Mouse (Mus musculus) stomach, embryonic 15.5 days (tissue): ENCODE data around the gene Gm9833. TPM values are rescaled to one million over a fixed set of nuclear protein-coding genes. Genes with fewer than 3 reads are reported as not detected.

Source experiments
- ATAC-seq: fragments of 200-750 bp; cut with Nextera tagmentation; 2 replicates; pipeline ENCODE4 v1.8.0; 2017; ENCODE audit warnings: low read depth, moderate number of reproducible peaks, moderate TSS enrichment; ENCODE audit not compliant: insufficient read depth, low FRiP score
- H3K27ac ChIP-seq: fragments of 300-500 bp; sonication (generic); 2 replicates; pipeline ENCODE4 v1.5.1; 2015; ENCODE audit warnings: mild to moderate bottlenecking, inconsistent platforms
- H3K27me3 ChIP-seq: fragments of 300-500 bp; sonication (generic); replicated peaks from 2 replicates; pipeline ENCODE4 v1.6.1; 2015; ENCODE audit warnings: inconsistent platforms
- H3K36me3 ChIP-seq: fragments of 300-500 bp; sonication (generic); 2 replicates; pipeline ENCODE4 v1.6.1; 2015; ENCODE audit warnings: inconsistent platforms
- H3K4me1 ChIP-seq: fragments of 300-500 bp; sonication (generic); 2 replicates; pipeline ENCODE4 v1.6.1; 2015; ENCODE audit warnings: inconsistent platforms
- H3K4me2 ChIP-seq: fragments of 300-500 bp; sonication (generic); 2 replicates; pipeline ENCODE4 v1.6.1; 2015; ENCODE audit warnings: mild to moderate bottlenecking, inconsistent platforms
- H3K4me3 ChIP-seq: fragments of 300-500 bp; sonication (generic); replicated peaks from 2 replicates; pipeline ENCODE4 v1.5.1; 2015; ENCODE audit warnings: inconsistent platforms
- H3K9ac ChIP-seq: fragments of 300-500 bp; sonication (generic); 2 replicates; pipeline ENCODE4 v1.6.1; 2015; ENCODE audit warnings: inconsistent platforms
- H3K9me3 ChIP-seq: fragments of 300-500 bp; sonication (generic); 2 replicates; pipeline ENCODE4 v1.6.1; 2016; ENCODE audit warnings: inconsistent platforms
- WGBS: fragments of 180-500 bp; shearing (Covaris S2); methylation state at CpG from one replicate; pipeline ENCODE4 v1.1.7; 2015; 5-methylcytosine and 5-hydroxymethylcytosine counted together
- polyA plus RNA-seq: library from polyadenylated mRNA; unstranded; fragments of >200 nt; fragmentation: Nextera tagmentation; extraction: Ambion mirVana; gene quantifications from 2 replicates; pipeline ENCODE4 v1.2.1, GENCODE M21; 2015

Gene Gm9833
- polyA plus RNA-seq, 1 experiment from 2014 or later: 3.8 TPM

GRCm38 (mm10) chr3:10091616-10092140 lies 3.8 kb downstream of the Gm9833 start:
- 65% methylated on average over 6 of the region's 6 CpGs for WGBS
- no peaks in the 10 kb centered on the region for H3K36me3 ChIP-seq
- H3K27me3 ChIP-seq: no peaks in the 10 kb centered on the region; the same call in 1 of the 2 replicates
- H3K4me1 ChIP-seq: peaks cover 3% of the 10 kb centered on the region; the same call in 1 of the 2 replicates
- no peak for ATAC-seq
- no peaks in the 10 kb centered on the region for H3K9me3 ChIP-seq
- no peak overlapping the region for H3K9ac ChIP-seq
- H3K4me2 ChIP-seq: no peak overlapping the region
- no peak overlapping the region for H3K27ac ChIP-seq
- H3K4me3 ChIP-seq: no peak overlapping the region

- peak; percentile 81; the same call in 1 of the 2 replicates for ATAC-seq
- Histone ChIP-seq H3K27ac (no peak overlapping the region), H3K36me3 (no peaks in the 10 kb centered on the region), H3K27me3 (no peaks in the 10 kb centered on the region; the same call in 1 of the 2 replicates), H3K9ac (no peak overlapping the region), H3K9me3 (no peaks in the 10 kb centered on the region), H3K4me3 (no peak overlapping the region), H3K4me2 (peak overlapping the region; percentile 37; the same call in 1 of the 2 replicates), H3K4me1 (peaks cover 3% of the 10 kb centered on the region; the same call in 1 of the 2 replicates)
- 5% methylated on average over 7 of the region's 7 CpGs for WGBS
Observed at GRCm38 (mm10) chr3:10092499-10092898, 4.6 kb downstream of the Gm9833 start.

- H3K27ac ChIP-seq: no peak overlapping the region
- no peaks in the 10 kb centered on the region; the same call in 1 of the 2 replicates for H3K27me3 ChIP-seq
- peak; percentile 18; the same call in 1 of the 2 replicates for ATAC-seq
- peak overlapping the region; percentile 37; the same call in 1 of the 2 replicates for H3K4me2 ChIP-seq
- peaks cover 3% of the 10 kb centered on the region; the same call in 1 of the 2 replicates for H3K4me1 ChIP-seq
- H3K9me3 ChIP-seq: no peaks in the 10 kb centered on the region
- no peak overlapping the region for H3K9ac ChIP-seq
- 22% methylated on average over 6 of the region's 6 CpGs for WGBS
- H3K4me3 ChIP-seq: no peak overlapping the region
- no peaks in the 10 kb centered on the region for H3K36me3 ChIP-seq
Observed at GRCm38 (mm10) chr3:10092914-10093313, 5.0 kb downstream of the Gm9833 start.

GRCm38 (mm10) chr3:10095076-10095622 lies 7.2 kb downstream of the Gm9833 start:
- H3K27me3 ChIP-seq: no peaks in the 10 kb centered on the region; the same call in 1 of the 2 replicates
- H3K4me1 ChIP-seq: peaks cover 3% of the 10 kb centered on the region; the same call in 1 of the 2 replicates
- H3K4me2 ChIP-seq: no peak overlapping the region
- WGBS: 69% methylated on average over 2 of the region's 2 CpGs
- ATAC-seq: no peak
- H3K4me3 ChIP-seq: no peak overlapping the region
- H3K9ac ChIP-seq: no peak overlapping the region
- H3K36me3 ChIP-seq: no peaks in the 10 kb centered on the region
- H3K9me3 ChIP-seq: no peaks in the 10 kb centered on the region
- no peak overlapping the region for H3K27ac ChIP-seq

GRCm38 (mm10) chr3:10099756-10100155 lies 11.8 kb downstream of the Gm9833 start:
- Histone ChIP-seq H3K27me3 (no peaks in the 10 kb centered on the region), H3K4me3 (no peak overlapping the region), H3K27ac (no peak overlapping the region), H3K9me3 (no peaks in the 10 kb centered on the region), H3K4me1 (no peaks in the 10 kb centered on the region), H3K36me3 (no peaks in the 10 kb centered on the region), H3K9ac (no peak overlapping the region), H3K4me2 (no peak overlapping the region)
- ATAC-seq: no peak
- 82% methylated on average over 5 of the region's 5 CpGs for WGBS

GRCm38 (mm10) chr3:10111570-10111969 lies 23.7 kb downstream of the Gm9833 start:
- Histone ChIP-seq H3K36me3 (no peaks in the 10 kb centered on the region), H3K4me3 (no peak overlapping the region), H3K9me3 (no peaks in the 10 kb centered on the region), H3K9ac (no peak overlapping the region), H3K27me3 (no peaks in the 10 kb centered on the region), H3K27ac (no peak overlapping the region), H3K4me2 (no peak overlapping the region), H3K4me1 (no peaks in the 10 kb centered on the region)
- ATAC-seq: no peak
- WGBS: 78% methylated on average over 2 of the region's 2 CpGs

GRCm38 (mm10) chr3:10112196-10112595 lies 24.3 kb downstream of the Gm9833 start:
- no peaks in the 10 kb centered on the region for H3K27me3 ChIP-seq
- H3K4me2 ChIP-seq: no peak overlapping the region
- no peaks in the 10 kb centered on the region for H3K9me3 ChIP-seq
- WGBS: 70% methylated on average over 4 of the region's 4 CpGs
- no peak overlapping the region for H3K9ac ChIP-seq
- no peak overlapping the region for H3K4me3 ChIP-seq
- ATAC-seq: no peak
- no peak overlapping the region for H3K27ac ChIP-seq
- H3K4me1 ChIP-seq: no peaks in the 10 kb centered on the region
- H3K36me3 ChIP-seq: no peaks in the 10 kb centered on the region

GRCm38 (mm10) chr3:10112660-10113059 lies 24.8 kb downstream of the Gm9833 start:
- Histone ChIP-seq H3K36me3 (no peaks in the 10 kb centered on the region), H3K9ac (no peak overlapping the region), H3K4me1 (no peaks in the 10 kb centered on the region), H3K9me3 (no peaks in the 10 kb centered on the region), H3K4me3 (no peak overlapping the region), H3K27ac (no peak overlapping the region), H3K4me2 (no peak overlapping the region), H3K27me3 (no peaks in the 10 kb centered on the region)
- 97% methylated on average over 2 of the region's 2 CpGs for WGBS
- no peak for ATAC-seq

- Histone ChIP-seq H3K9ac (no peak overlapping the region), H3K4me3 (no peak overlapping the region), H3K4me2 (no peak overlapping the region), H3K4me1 (no peaks in the 10 kb centered on the region), H3K36me3 (no peaks in the 10 kb centered on the region), H3K27ac (no peak overlapping the region), H3K9me3 (no peaks in the 10 kb centered on the region), H3K27me3 (no peaks in the 10 kb centered on the region)
- WGBS: 88% methylated on average over 12 of the region's 12 CpGs
- ATAC-seq: no peak
Observed at GRCm38 (mm10) chr3:10116531-10116930, 28.6 kb downstream of the Gm9833 start.

GRCm38 (mm10) chr3:10121232-10121631 lies 33.3 kb downstream of the Gm9833 start:
- Histone ChIP-seq H3K27ac (no peak overlapping the region), H3K36me3 (no peaks in the 10 kb centered on the region)
- 79% methylated on average over 9 of the region's 9 CpGs for WGBS

GRCm38 (mm10) chr3:10121956-10122739 lies 34.2 kb downstream of the Gm9833 start:
- Histone ChIP-seq H3K27ac (no peak overlapping the region), H3K4me1 (no peaks in the 10 kb centered on the region), H3K4me2 (no peak overlapping the region), H3K9me3 (no peaks in the 10 kb centered on the region), H3K27me3 (no peaks in the 10 kb centered on the region), H3K36me3 (no peaks in the 10 kb centered on the region), H3K4me3 (no peak overlapping the region), H3K9ac (no peak overlapping the region)
- ATAC-seq: no peak
- 66% methylated on average over 6 of the region's 6 CpGs for WGBS

More at GRCm38 (mm10) chr3:10121232-10121631, 33.3 kb downstream of the Gm9833 start:
- Histone ChIP-seq H3K4me1 (no peaks in the 10 kb centered on the region), H3K4me2 (no peak overlapping the region), H3K9me3 (no peaks in the 10 kb centered on the region), H3K9ac (no peak overlapping the region), H3K27me3 (no peaks in the 10 kb centered on the region), H3K4me3 (no peak overlapping the region)
- no peak for ATAC-seq

GRCm38 (mm10) chr3:10123615-10124014 lies 35.7 kb downstream of the Gm9833 start:
- no peak overlapping the region for H3K4me3 ChIP-seq
- H3K27me3 ChIP-seq: no peaks in the 10 kb centered on the region
- WGBS: 65% methylated on average over 1 of the region's 1 CpGs
- ATAC-seq: no peak
- no peaks in the 10 kb centered on the region for H3K4me1 ChIP-seq
- H3K9me3 ChIP-seq: no peaks in the 10 kb centered on the region
- no peak overlapping the region for H3K27ac ChIP-seq
- H3K4me2 ChIP-seq: no peak overlapping the region
- H3K9ac ChIP-seq: no peak overlapping the region
- no peaks in the 10 kb centered on the region for H3K36me3 ChIP-seq
